ENCODE assay signal across 10 mouse cellular contexts in genomic region chr16:33058033-33058432, GRCm38 (mm10). TPM values are rescaled to one million over a fixed set of nuclear protein-coding genes. Genes with fewer than 3 reads are reported as not detected.
DNase-seq lines count a peak whose midpoint lies in the region; ATAC-seq and TF ChIP-seq lines count a peak whose summit lies in the region.
"Had no signal": no experiment of that assay in that cellular context is flagged by ENCODE, and none has a peak within 500 bp of the region (broad histone marks: within the 10 kb centered on the region; RNA-seq: fewer than 3 reads in every experiment).

No protein-coding gene starts in this region.

- H3K9me3 ChIP-seq in forebrain, embryonic 15.5 days, result no peaks in the 10 kb centered on the region
- no peaks in the 10 kb centered on the region for H3K9me3 ChIP-seq in liver, embryonic 15.5 days (replicated peaks)

- peak overlapping the region; percentile 93 for H3ac ChIP-seq in C2C12 (ENCODE audit: control insufficient read depth, insufficient read length, low read depth)

- 0 out of 2 replicates have a peak overlapping the region, but pooled peaks have one; percentile 13 for H3K9ac ChIP-seq in forebrain, embryonic 15.5 days (replicated peaks)
- H3K9ac ChIP-seq in liver, embryonic 15.5 days, result peak overlapping the region; percentile 16; the same call in 1 of the 2 replicates

- no peak for TF ChIP-seq CTCF in gastrocnemius, adult 2 months (IDR thresholded peaks at IDR 0.05)
- TF ChIP-seq CTCF in C2C12 (IDR thresholded peaks at IDR 0.05; ENCODE audit: control insufficient read depth, insufficient read depth, insufficient read length), result no peak
- TF ChIP-seq CTCF in left cerebral cortex, adult 2 months (IDR thresholded peaks at IDR 0.05), result no peak

- WGBS in forebrain, embryonic 15.5 days, result 92% methylated on average over 16 of the region's 16 CpGs
- WGBS in liver, embryonic 15.5 days (ENCODE audit: insufficient replicate concordance), result 82% methylated on average over 16 of the region's 16 CpGs

- 0 out of 2 replicates have a peak overlapping the region, but pooled peaks have one; percentile 24 for H3K27ac ChIP-seq in gastrocnemius, adult 2 months
- H3K27ac ChIP-seq in forebrain, embryonic 15.5 days (replicated peaks), result no peak overlapping the region
- no peak overlapping the region for H3K27ac ChIP-seq in liver, embryonic 15.5 days (replicated peaks)
- H3K27ac ChIP-seq in left cerebral cortex, adult 2 months, result no peak overlapping the region

- peaks cover 42% of the 10 kb centered on the region for H3K36me3 ChIP-seq in C2C12 (ENCODE audit: control insufficient read depth, insufficient read depth)
- H3K36me3 ChIP-seq in forebrain, embryonic 15.5 days, result peaks cover 31% of the 10 kb centered on the region
- peaks cover 33% of the 10 kb centered on the region for H3K36me3 ChIP-seq in liver, embryonic 15.5 days (replicated peaks)

- peaks cover 43% of the 10 kb centered on the region for H3K79me2 ChIP-seq in C2C12 (ENCODE audit: control insufficient read depth, insufficient read depth)

- peak overlapping the region; percentile 85 for H3K4me3 ChIP-seq in gastrocnemius, adult 2 months
- peak overlapping the region; percentile 86 for H3K4me3 ChIP-seq in C2C12 (ENCODE audit: insufficient read depth, poor library complexity, severe bottlenecking)
- peak overlapping the region; percentile 76 for H3K4me3 ChIP-seq in forebrain, embryonic 15.5 days
- peak overlapping the region; percentile 85 for H3K4me3 ChIP-seq in liver, embryonic 15.5 days (replicated peaks)
- no peak overlapping the region; the same call in 1 of the 2 replicates for H3K4me3 ChIP-seq in left cerebral cortex, adult 2 months

- peak overlapping the region; percentile 54 for H3K4me2 ChIP-seq in forebrain, embryonic 15.5 days (replicated peaks)
- H3K4me2 ChIP-seq in liver, embryonic 15.5 days, result peak overlapping the region; percentile 73

- intact Hi-C loops in gastrocnemius, adult 2 months (cut with DNase I), result loop anchor here (5.0 kb wide), 2 partner anchors 124 to 194 kb away; partner anchors contain the start of gene Snx4
- intact Hi-C loops in left cerebral cortex, adult 2 months (cut with DNase I), result loop anchor here (5.0 kb wide), 1 partner anchor 181 kb away; the partner anchor contains the start of genes Fyttd1 and Rubcn

- no peak for DNase-seq in gastrocnemius, adult 2 months
- no peak for DNase-seq in gastrocnemius, postnatal 10 days
- no peak for DNase-seq in left cerebral cortex, adult 2 months (ENCODE audit: extremely low spot score in 1 of 2, low spot score in 2 of 2)
- DNase-seq in urinary bladder, postnatal 14 days (ENCODE audit: low spot score), result no peak
- DNase-seq in cerebellum, postnatal 4 days (ENCODE audit: low spot score in 2 of 2), result no peak
- DNase-seq: B cell, adult 2 months; kidney, postnatal 36 days had no signal

- peaks cover 1% of the 10 kb centered on the region for H3K27me3 ChIP-seq in C2C12 (ENCODE audit: control insufficient read depth, insufficient read depth, insufficient read length)
- H3K27me3 ChIP-seq in forebrain, embryonic 15.5 days, result no peaks in the 10 kb centered on the region
- no peaks in the 10 kb centered on the region for H3K27me3 ChIP-seq in liver, embryonic 15.5 days

- H3K4me1 ChIP-seq in forebrain, embryonic 15.5 days, result peaks cover 25% of the 10 kb centered on the region
- peaks cover 41% of the 10 kb centered on the region for H3K4me1 ChIP-seq in liver, embryonic 15.5 days (replicated peaks)

- peaks cover 34% of the 10 kb centered on the region for H3K79me3 ChIP-seq in C2C12 (ENCODE audit: low read depth)

- ATAC-seq in forebrain, embryonic 15.5 days (replicated peaks), result no peak
- no peak for ATAC-seq in liver, embryonic 15.5 days (ENCODE audit: insufficient read depth)

TF ChIP-seq in C2C12, 6 proteins besides CTCF, POLR2A, EP300 and RAD21:
- TF ChIP-seq MYOD1 (IDR thresholded peaks at IDR 0.05; ENCODE audit: control insufficient read depth, insufficient read length, low read depth), result no peak
- TF ChIP-seq FOSL1 (IDR thresholded peaks at IDR 0.05; ENCODE audit: insufficient read depth, low read length, poor library complexity, severe bottlenecking), result no peak
- no peak for TF ChIP-seq USF1 (IDR thresholded peaks at IDR 0.05; ENCODE audit: low read depth)
- TF ChIP-seq CEBPB (IDR thresholded peaks at IDR 0.05; ENCODE audit: low read depth), result no peak
- no peak for TF ChIP-seq MYOG (IDR thresholded peaks at IDR 0.05; ENCODE audit: control insufficient read depth, extremely low read depth, insufficient read length)
- no peak for TF ChIP-seq MAX (IDR thresholded peaks at IDR 0.05)
TF ChIP-seq in C2C12: peak in this region for 0.

RNA-seq across cellular contexts. Expression of gene Rpl35a, which starts 1.8 kb away (rescaled TPM):
- total RNA-seq in gastrocnemius, adult 2 months (2021), result 100 to 1,000 TPM; 217 to 291 TPM
- 100 to 1,000 TPM; 413 to 441 TPM for total RNA-seq in gastrocnemius, postnatal 10 days (2021)
- 3,163 TPM for polyA plus RNA-seq in C2C12 (2012; fragmentation: generic; extraction: Trizol)
- 534 and 571 TPM in 2 replicates for polyA plus RNA-seq in forebrain, embryonic 15.5 days (2015; fragmentation: Nextera tagmentation; extraction: Ambion mirVana)
- polyA plus RNA-seq in liver, embryonic 15.5 days (2015; fragmentation: Nextera tagmentation; extraction: Ambion mirVana), result 445 and 520 TPM in 2 replicates
- 100 to 1,000 TPM; 287 to 307 TPM for total RNA-seq in left cerebral cortex, adult 2 months (2021)

RNA-seq across cellular contexts. Expression of gene Iqcg, which starts 2.0 kb away (rescaled TPM):
- total RNA-seq in gastrocnemius, adult 2 months (2021), result 1 to 10 TPM; 2.0 to 3.0 TPM
- 1 to 10 TPM; 2.0 TPM for total RNA-seq in gastrocnemius, postnatal 10 days (2021)
- 0.92 TPM for polyA plus RNA-seq in C2C12 (2012; fragmentation: generic; extraction: Trizol)
- 3.1 and 4.7 TPM in 2 replicates for polyA plus RNA-seq in forebrain, embryonic 15.5 days (2015; fragmentation: Nextera tagmentation; extraction: Ambion mirVana)
- polyA plus RNA-seq in liver, embryonic 15.5 days (2015; fragmentation: Nextera tagmentation; extraction: Ambion mirVana), result 0.73 and 0.94 TPM in 2 replicates
- total RNA-seq in left cerebral cortex, adult 2 months (2021), result 1 to 10 TPM; 3.7 to 4.9 TPM

RNA-seq across cellular contexts. Expression of gene Lmln, which starts 4.3 kb away (rescaled TPM):
- total RNA-seq in gastrocnemius, adult 2 months (2021), result 1 to 10 TPM; 2.1 to 2.8 TPM
- total RNA-seq in gastrocnemius, postnatal 10 days (2021), result 1 to 10 TPM; 2.2 TPM
- 1.2 TPM for polyA plus RNA-seq in C2C12 (2012; fragmentation: generic; extraction: Trizol)
- polyA plus RNA-seq in forebrain, embryonic 15.5 days (2015; fragmentation: Nextera tagmentation; extraction: Ambion mirVana), result 3.3 and 3.7 TPM in 2 replicates
- polyA plus RNA-seq in liver, embryonic 15.5 days (2015; fragmentation: Nextera tagmentation; extraction: Ambion mirVana), result 0.63 and 0.77 TPM in 2 replicates
- total RNA-seq in left cerebral cortex, adult 2 months (2021), result 10 to 100 TPM; 12.3 to 14.8 TPM
